Mouse (Mus musculus): ENCODE data around the gene Tapt1. TPM values are rescaled to one million over a fixed set of nuclear protein-coding genes. Genes with fewer than 3 reads are reported as not detected.

Gene Tapt1
- 53.3 TPM for polyA plus RNA-seq (2014; fragmentation: Illumina TruSeq; extraction: RNeasy Lipid Tissue Mini Kit (QIAGEN cat#74804); ENCODE audit: low read depth, low replicate concordance)

GRCm38 (mm10) chr5:44226521-44227461 is at the start of gene Tapt1:
Gene Tapt1 (minus strand): TSS chr5:44226626.

Other genes with a start within 250 kb of the Tapt1 start
- not detected for gene Fgfbp1, start 244.8 kb downstream of the Tapt1 start, polyA plus RNA-seq (2014; fragmentation: Illumina TruSeq; extraction: RNeasy Lipid Tissue Mini Kit (QIAGEN cat#74804); ENCODE audit: low read depth, low replicate concordance)
- gene Prom1, start 124.6 kb downstream of the Tapt1 start, polyA plus RNA-seq (2014; fragmentation: Illumina TruSeq; extraction: RNeasy Lipid Tissue Mini Kit (QIAGEN cat#74804); ENCODE audit: low read depth, low replicate concordance), result 241 TPM